Mouse (Mus musculus): ENCODE results near the gene Csnk1d.

DNA sequence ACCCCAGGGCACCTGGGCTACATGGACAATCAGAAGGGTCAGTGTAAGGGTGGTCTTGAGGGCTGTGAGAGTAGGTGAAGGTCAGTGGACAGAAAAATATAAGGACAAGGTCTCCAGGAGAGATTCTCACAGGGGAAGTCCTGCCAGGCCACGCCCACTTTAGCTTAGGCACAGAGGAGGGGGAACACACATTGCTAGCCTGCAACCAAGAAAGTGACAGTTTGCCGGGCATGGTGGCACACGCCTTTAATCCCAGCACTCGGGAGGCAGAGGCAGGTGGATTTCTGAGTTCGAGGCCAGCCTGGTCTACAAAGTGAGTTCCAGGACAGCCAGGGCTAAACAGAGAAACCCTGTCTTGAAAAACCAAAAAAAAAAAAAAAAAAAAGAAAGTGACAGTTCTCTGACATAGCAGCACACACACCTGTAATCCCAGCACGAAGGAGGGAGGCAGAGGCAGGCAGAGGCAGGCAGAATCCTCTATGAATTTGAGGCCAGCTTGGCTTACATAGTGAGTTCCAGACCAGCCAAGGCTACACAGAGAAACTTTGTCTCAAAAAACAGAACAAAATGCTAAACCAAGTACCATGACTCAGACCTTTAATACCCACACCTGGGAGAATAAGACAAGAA, 51.3 kb downstream of the Csnk1d start:
- TF ChIP-seq MAFK (IDR thresholded peaks at IDR 0.05; ENCODE audit: insufficient read depth, low read depth, low read length) (no peak), CHD2 (IDR thresholded peaks at IDR 0.05; ENCODE audit: low read depth, low read length) (no peak), ZC3H11A (IDR thresholded peaks at IDR 0.05; ENCODE audit: borderline replicate concordance, low read depth, low read length) (no peak), ZNF384 (IDR thresholded peaks at IDR 0.05; ENCODE audit: low read depth, low read length) (no peak), HCFC1 (IDR thresholded peaks at IDR 0.05; ENCODE audit: borderline replicate concordance, insufficient read depth, low read length) (no peak)
